Mouse (Mus musculus): ENCODE results near the gene Pgm5. TPM values are rescaled to one million over a fixed set of nuclear protein-coding genes. Genes with fewer than 3 reads are reported as not detected.

Pgm5 gene
- total and polyA plus RNA-seq, 3 experiments: not detected

DNA sequence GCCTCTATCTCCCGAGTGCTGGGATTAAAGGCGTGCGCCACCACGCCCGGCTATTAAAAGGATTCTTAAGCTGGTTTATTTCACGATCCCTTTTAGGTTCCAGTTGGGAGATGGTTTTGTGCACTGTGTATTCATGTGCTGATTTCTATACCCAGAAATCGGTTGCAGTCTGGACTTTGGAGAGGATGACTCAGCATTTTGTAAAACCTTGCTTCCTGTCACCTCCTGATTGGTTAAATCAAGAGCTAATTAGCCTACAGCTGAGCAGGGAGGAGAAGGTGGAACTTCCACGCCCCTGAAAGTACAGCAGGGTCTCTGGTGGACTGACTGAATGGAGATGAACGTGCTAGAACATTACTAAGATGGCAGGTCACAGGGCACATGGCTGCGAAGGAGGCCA is 175.2 kb downstream of the Pgm5 start:
- Histone ChIP-seq H3K4me1 (ENCODE audit: control insufficient read depth in 1 of 2, insufficient read depth in 2 of 2, low read length in 2 of 2) (no peaks in the 10 kb centered on the region), H3K9me3 (replicated peaks; ENCODE audit: insufficient read depth, low read length) (no peaks in the 10 kb centered on the region), H3K4me3 (ENCODE audit: control insufficient read depth in 1 of 2, insufficient read depth in 1 of 2, low read depth in 2 of 2, low read length in 2 of 2) (no peak overlapping the region), H3K27ac (ENCODE audit: control insufficient read depth, low read depth, low read length) (no peak overlapping the region), H3K79me2 (ENCODE audit: control insufficient read depth, insufficient read depth, low read length, poor library complexity) (no peaks in the 10 kb centered on the region), H3K27me3 (ENCODE audit: control insufficient read depth in 1 of 2, insufficient read depth in 2 of 2, low read length in 2 of 2) (no peaks in the 10 kb centered on the region), H3K36me3 (ENCODE audit: control insufficient read depth in 1 of 2, insufficient read depth in 2 of 2, low read length in 2 of 2) (no peaks in the 10 kb centered on the region), H3K9ac (ENCODE audit: control insufficient read depth, low read depth, low read length, poor library complexity, severe bottlenecking) (no peak overlapping the region)
- no peak for TF ChIP-seq GABPA (IDR thresholded peaks at IDR 0.05; ENCODE audit: low read depth, low read length)
- no peak for TF ChIP-seq POLR2A (IDR thresholded peaks at IDR 0.05; ENCODE audit: control insufficient read depth in 1 of 2, insufficient read depth in 1 of 2, low read depth in 1 of 2, low read length in 2 of 2, poor library complexity in 1 of 2)
- TF ChIP-seq POLR2AphosphoS5 (IDR thresholded peaks at IDR 0.05; ENCODE audit: borderline replicate concordance, low read depth, low read length): no peak
- no peak for TF ChIP-seq MYC (IDR thresholded peaks at IDR 0.05; ENCODE audit: low read depth, low read length)
- no peak for TF ChIP-seq ZMIZ1 (IDR thresholded peaks at IDR 0.05; ENCODE audit: low read depth, low read length)
- no peak for TF ChIP-seq KAT2A (conservative IDR thresholded peaks at IDR 0.05; ENCODE audit: low read depth, low read length)
- TF ChIP-seq SMC3 (IDR thresholded peaks at IDR 0.05; ENCODE audit: low read depth, low read length): no peak
- no peak for TF ChIP-seq USF1 (IDR thresholded peaks at IDR 0.05; ENCODE audit: low read depth, low read length)
- TF ChIP-seq RCOR1 (IDR thresholded peaks at IDR 0.05; ENCODE audit: low read depth, low read length): no peak
- no peak for TF ChIP-seq JUND (IDR thresholded peaks at IDR 0.05; ENCODE audit: low read depth, low read length)
- no peak for TF ChIP-seq ZNF384 (IDR thresholded peaks at IDR 0.05; ENCODE audit: low read depth, low read length)
- no peak for DNase-seq (ENCODE audit: low read depth, low spot score)

DNA sequence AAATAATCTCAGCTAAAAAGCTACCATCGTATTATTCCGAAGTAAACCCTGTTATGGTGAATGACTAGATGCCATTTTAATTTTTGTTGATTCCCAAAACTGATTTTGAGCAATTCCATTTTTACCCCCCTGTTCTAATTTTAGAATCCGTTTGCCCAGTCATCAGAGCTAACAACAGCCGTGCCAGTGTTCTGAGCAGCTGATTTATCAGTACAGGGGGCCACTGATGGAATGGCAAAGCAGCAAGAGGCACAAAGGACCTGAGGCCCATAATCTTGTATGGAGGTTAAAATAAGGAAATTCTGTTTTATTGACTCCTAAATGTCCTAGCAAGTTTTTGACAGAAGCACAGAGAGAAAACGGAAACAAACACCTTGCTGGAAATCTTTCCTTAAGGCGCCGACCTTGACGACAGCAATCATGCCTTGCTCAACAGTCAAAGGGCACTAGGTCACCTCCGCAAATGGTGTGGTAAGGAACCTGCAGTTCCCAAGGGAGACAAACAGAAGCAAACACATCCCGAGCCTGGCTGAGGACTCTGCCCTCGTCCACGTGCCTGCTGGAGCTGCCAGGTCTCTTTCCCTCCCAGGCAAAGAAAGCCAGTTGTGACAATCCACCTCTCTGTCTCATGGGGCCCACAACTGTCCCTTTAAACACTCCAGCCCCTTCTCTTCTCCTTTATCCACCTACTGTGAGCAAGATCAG is 178.5 kb downstream of the Pgm5 start:
- no peak overlapping the region for H3K9ac ChIP-seq (ENCODE audit: control insufficient read depth, low read depth, low read length, poor library complexity, severe bottlenecking)
- no peak for DNase-seq (ENCODE audit: low read depth, low spot score)
- H3K36me3 ChIP-seq (ENCODE audit: control insufficient read depth in 1 of 2, insufficient read depth in 2 of 2, low read length in 2 of 2): no peaks in the 10 kb centered on the region
- H3K4me3 ChIP-seq (ENCODE audit: control insufficient read depth in 1 of 2, insufficient read depth in 1 of 2, low read depth in 2 of 2, low read length in 2 of 2): no peak overlapping the region
- peaks cover 0 to 4% of the 10 kb centered on the region in 2 experiments; a peak in 1 of 4 replicates for H3K27me3 ChIP-seq (ENCODE audit: control insufficient read depth in 1 of 2, insufficient read depth in 2 of 2, low read length in 2 of 2)
- no peak overlapping the region for H3K27ac ChIP-seq (ENCODE audit: control insufficient read depth, low read depth, low read length)
- no peaks in the 10 kb centered on the region for H3K9me3 ChIP-seq (replicated peaks; ENCODE audit: insufficient read depth, low read length)
- TF ChIP-seq MYB (IDR thresholded peaks at IDR 0.05; ENCODE audit: low read depth, low read length) (no peak), MAZ (IDR thresholded peaks at IDR 0.05; ENCODE audit: low read depth, low read length) (no peak), ZMIZ1 (IDR thresholded peaks at IDR 0.05; ENCODE audit: low read depth, low read length) (no peak), USF1 (IDR thresholded peaks at IDR 0.05; ENCODE audit: low read depth, low read length) (no peak), RAD21 (IDR thresholded peaks at IDR 0.05; ENCODE audit: low read depth, low read length) (no peak), ETS1 (IDR thresholded peaks at IDR 0.05; ENCODE audit: low read depth, low read length) (no peak), SMC3 (IDR thresholded peaks at IDR 0.05; ENCODE audit: low read depth, low read length) (no peak), TCF12 (IDR thresholded peaks at IDR 0.05; ENCODE audit: low read depth, low read length) (no peak), SIN3A (IDR thresholded peaks at IDR 0.05; ENCODE audit: low read length) (no peak), TBP (IDR thresholded peaks at IDR 0.05; ENCODE audit: low read depth, low read length) (no peak), CHD1 (IDR thresholded peaks at IDR 0.05; ENCODE audit: low read depth, low read length) (no peak), NRF1 (IDR thresholded peaks at IDR 0.05; ENCODE audit: insufficient read depth, low read depth, low read length, poor library complexity, severe bottlenecking) (no peak), POLR2A (IDR thresholded peaks at IDR 0.05; ENCODE audit: control insufficient read depth in 1 of 2, insufficient read depth in 1 of 2, low read depth in 1 of 2, low read length in 2 of 2, poor library complexity in 1 of 2) (no peak), ZKSCAN1 (IDR thresholded peaks at IDR 0.05; ENCODE audit: low read depth, low read length) (no peak), USF2 (IDR thresholded peaks at IDR 0.05; ENCODE audit: borderline replicate concordance in 1 of 2, insufficient read depth in 1 of 2, low read depth in 1 of 2, low read length in 2 of 2) (no peak), MAFK (IDR thresholded peaks at IDR 0.05; ENCODE audit: borderline replicate concordance, low read depth, low read length) (no peak), JUND (IDR thresholded peaks at IDR 0.05; ENCODE audit: low read depth, low read length) (no peak), EP300 (IDR thresholded peaks at IDR 0.05; ENCODE audit: low read depth in 1 of 2, low read length in 2 of 2) (no peak), GABPA (IDR thresholded peaks at IDR 0.05; ENCODE audit: low read depth, low read length) (no peak), CHD2 (IDR thresholded peaks at IDR 0.05; ENCODE audit: low read length) (no peak)
- H3K79me2 ChIP-seq (ENCODE audit: control insufficient read depth, insufficient read depth, low read length, poor library complexity): no peaks in the 10 kb centered on the region
- H3K4me1 ChIP-seq (ENCODE audit: control insufficient read depth in 1 of 2, insufficient read depth in 2 of 2, low read length in 2 of 2): no peaks in the 10 kb centered on the region

All from MEL (cell line).